Mouse (Mus musculus) bone marrow, adult 2 months (tissue): ENCODE measurements around the gene Krtap5-4.
"Not testable (repeated sequence)": the region's sequence is repeated elsewhere in the genome, so short reads cannot be mapped to it uniquely, and the experiment has no call there.

Experiments
- CTCF ChIP-seq: fragments of 200-500 bp; IDR thresholded peaks from 2 replicates; pipeline ENCODE4 v1.5.1; 2011; ENCODE audit warnings: low read length, control low read depth; ENCODE audit not compliant: control insufficient read depth, insufficient read depth
- POLR2A ChIP-seq: fragments of 200-500 bp; IDR thresholded peaks from 2 replicates; pipeline ENCODE4 v1.6.1; 2011; ENCODE audit warnings: low read depth, mild to moderate bottlenecking, control low read depth, low read length, borderline replicate concordance; ENCODE audit not compliant: control insufficient read depth

DNA sequence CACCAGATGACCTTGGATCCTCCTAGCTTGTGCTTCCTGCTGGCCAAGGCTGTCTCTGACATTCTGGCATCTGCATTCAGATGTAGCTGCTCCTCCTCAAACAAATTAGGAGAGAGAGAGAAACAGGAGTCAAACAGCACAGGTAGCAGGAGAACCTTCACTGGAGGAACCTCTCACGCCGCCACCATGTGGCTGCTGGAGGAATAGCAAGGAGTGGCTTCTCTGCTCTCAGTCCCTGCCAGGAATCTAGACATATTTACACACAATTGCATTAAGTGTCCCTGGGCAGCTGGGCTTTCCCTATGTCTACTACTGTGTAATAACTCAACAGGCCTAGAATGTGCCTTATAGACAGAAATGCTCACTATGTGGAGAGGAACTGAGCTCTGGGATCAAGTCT is 9.5 kb upstream of the Krtap5-4 start:
- TF ChIP-seq POLR2A = not testable (repeated sequence)
- peak; percentile 56 for TF ChIP-seq CTCF
